19 mouse cellular contexts compared by ENCODE assay signal in genomic region chr6:120146676-120147075, GRCm38 (mm10). TPM values are rescaled to one million over a fixed set of nuclear protein-coding genes. Genes with fewer than 3 reads are reported as not detected.
DNase-seq lines count a peak whose midpoint lies in the region; ATAC-seq and TF ChIP-seq lines count a peak whose summit lies in the region.
"Had no signal": no experiment of that assay in that cellular context is flagged by ENCODE, and none has a peak within 500 bp of the region (broad histone marks: within the 10 kb centered on the region; RNA-seq: fewer than 3 reads in every experiment).

No protein-coding gene starts in this region.

- no peaks in the 10 kb centered on the region; the same call in 1 of the 2 replicates for H3K36me3 ChIP-seq in heart, adult 2 months (ENCODE audit: control insufficient read depth, insufficient read depth, low read length)
- H3K36me3 ChIP-seq in heart, embryonic 15.5 days, result no peaks in the 10 kb centered on the region
- no peaks in the 10 kb centered on the region for H3K36me3 ChIP-seq in lung, embryonic 16.5 days (ENCODE audit: control insufficient read depth, insufficient read depth, low read length)
- no peaks in the 10 kb centered on the region for H3K36me3 ChIP-seq in forebrain, embryonic 15.5 days
- H3K36me3 ChIP-seq: embryonic facial prominence, embryonic 15.5 days; hindbrain, embryonic 15.5 days had no signal

- H3K9me3 ChIP-seq in heart, embryonic 15.5 days (replicated peaks), result no peaks in the 10 kb centered on the region
- no peaks in the 10 kb centered on the region for H3K9me3 ChIP-seq in lung, embryonic 16.5 days (ENCODE audit: control insufficient read depth, low read length)
- no peaks in the 10 kb centered on the region for H3K9me3 ChIP-seq in forebrain, embryonic 15.5 days
- H3K9me3 ChIP-seq: embryonic facial prominence, embryonic 15.5 days; hindbrain, embryonic 15.5 days had no signal

- ATAC-seq in heart, embryonic 15.5 days (replicated peaks; ENCODE audit: insufficient number of reproducible peaks, insufficient read depth, low FRiP score, low read depth), result no peak; the same call in 1 of the 2 replicates
- ATAC-seq in lung, embryonic 16.5 days (ENCODE audit: low read depth), result peak; percentile 60
- ATAC-seq in cerebellum, adult (ENCODE audit: insufficient number of reproducible peaks, low FRiP score, low TSS enrichment), result no peak
- no peak for ATAC-seq in forebrain, embryonic 15.5 days (replicated peaks)
- ATAC-seq: intestine, postnatal 0 days had no signal

- no peak overlapping the region for H3K4me3 ChIP-seq in heart, adult 2 months
- H3K4me3 ChIP-seq in heart, embryonic 15.5 days, result no peak overlapping the region
- H3K4me3 ChIP-seq in lung, embryonic 16.5 days (ENCODE audit: low read length), result no peak overlapping the region
- no peak overlapping the region for H3K4me3 ChIP-seq in forebrain, embryonic 15.5 days
- H3K4me3 ChIP-seq: embryonic facial prominence, embryonic 15.5 days; hindbrain, embryonic 15.5 days had no signal

- no peaks in the 10 kb centered on the region for H3K27me3 ChIP-seq in heart, adult 2 months (ENCODE audit: control insufficient read depth, insufficient read depth, low read length)
- H3K27me3 ChIP-seq in heart, embryonic 15.5 days, result no peaks in the 10 kb centered on the region
- H3K27me3 ChIP-seq in lung, embryonic 16.5 days (ENCODE audit: control insufficient read depth, insufficient read depth, low read depth, low read length), result no peaks in the 10 kb centered on the region
- H3K27me3 ChIP-seq in forebrain, embryonic 15.5 days, result no peaks in the 10 kb centered on the region
- H3K27me3 ChIP-seq: embryonic facial prominence, embryonic 15.5 days; hindbrain, embryonic 15.5 days had no signal

- DNase-seq in heart, adult 2 months, result peak in 1 of 2 experiments; percentile 52
- no peak for DNase-seq in heart, postnatal 25 days (ENCODE audit: low spot score)
- DNase-seq in R1 (ENCODE audit: low read depth, low spot score), result peak; percentile 48
- no peak for DNase-seq in adrenal gland, adult 8-10 months
- DNase-seq: cerebellum, adult 9-10 months; layer of hippocampus, adult 9-11 months; midbrain, embryonic 14.5 days; right cerebral cortex, postnatal 14 days had no signal

- WGBS in heart, adult 2 months, result 30% methylated on average over 10 of the region's 10 CpGs
- WGBS in heart, embryonic 15.5 days, result 35% methylated on average over 10 of the region's 10 CpGs
- 53% methylated on average over 10 of the region's 10 CpGs for WGBS in lung, embryonic 16.5 days
- 59% methylated on average over 10 of the region's 10 CpGs for WGBS in forebrain, embryonic 15.5 days

- H3K4me1 ChIP-seq in heart, adult 2 months (ENCODE audit: control insufficient read depth, insufficient read depth, low read length), result peaks cover 29% of the 10 kb centered on the region
- H3K4me1 ChIP-seq in heart, embryonic 15.5 days (replicated peaks), result peaks cover 59% of the 10 kb centered on the region
- H3K4me1 ChIP-seq in lung, embryonic 16.5 days (replicated peaks; ENCODE audit: control insufficient read depth, insufficient read depth, low read length), result peaks cover 29% of the 10 kb centered on the region
- H3K4me1 ChIP-seq in forebrain, embryonic 15.5 days, result 0 out of 2 replicates have a peak, but pooled peaks cover 3% of the 10 kb centered on the region
- H3K4me1 ChIP-seq: hindbrain, embryonic 15.5 days had no signal

- TF ChIP-seq CTCF in heart, adult 2 months (IDR thresholded peaks at IDR 0.05), result no peak

- no peak overlapping the region for H3K9ac ChIP-seq in heart, adult 2 months (ENCODE audit: low read depth, low read length)
- no peak overlapping the region for H3K9ac ChIP-seq in heart, embryonic 15.5 days
- H3K9ac ChIP-seq in lung, embryonic 16.5 days (ENCODE audit: low read length), result no peak overlapping the region
- no peak overlapping the region for H3K9ac ChIP-seq in forebrain, embryonic 15.5 days (replicated peaks)
- H3K9ac ChIP-seq: embryonic facial prominence, embryonic 15.5 days; hindbrain, embryonic 15.5 days had no signal

- intact Hi-C loops in heart, adult 2 months (cut with DNase I), result loop anchor here (2.0 kb wide), 1 partner anchor 28 kb away; no protein-coding TSS in a partner anchor
- intact Hi-C loops in heart, postnatal 25 days (cut with DNase I), result no loop called here

- no peak for TF ChIP-seq POLR2A in heart, adult 2 months (IDR thresholded peaks at IDR 0.05; ENCODE audit: insufficient read depth, low read depth, low read length)

- H3K79me2 ChIP-seq in heart, adult 2 months (replicated peaks; ENCODE audit: control insufficient read depth, insufficient read depth, low read length), result no peaks in the 10 kb centered on the region

- no peak overlapping the region for H3K4me2 ChIP-seq in heart, embryonic 15.5 days
- H3K4me2 ChIP-seq in lung, embryonic 16.5 days (ENCODE audit: low read depth, low read length), result no peak overlapping the region
- no peak overlapping the region for H3K4me2 ChIP-seq in forebrain, embryonic 15.5 days (replicated peaks)
- H3K4me2 ChIP-seq: embryonic facial prominence, embryonic 15.5 days; hindbrain, embryonic 15.5 days had no signal

- peak overlapping the region; percentile 80 for H3K27ac ChIP-seq in heart, adult 2 months
- peak overlapping the region; percentile 53 for H3K27ac ChIP-seq in heart, embryonic 15.5 days
- H3K27ac ChIP-seq in lung, embryonic 16.5 days (ENCODE audit: low read length), result peak overlapping the region; percentile 75
- no peak overlapping the region for H3K27ac ChIP-seq in forebrain, embryonic 15.5 days (replicated peaks)
- H3K27ac ChIP-seq: embryonic facial prominence, embryonic 15.5 days; hindbrain, embryonic 15.5 days had no signal

- TF ChIP-seq EP300 in heart, adult 2 months (IDR thresholded peaks at IDR 0.05; ENCODE audit: insufficient read depth, low read depth, low read length), result no peak

RNA-seq across cellular contexts. Expression of gene Ninj2, which starts 53.5 kb away (rescaled TPM):
- not detected for total RNA-seq in heart, adult 2 months (2021)
- not detected in 2 replicates for polyA plus RNA-seq in heart, adult 2 months (2012; rRNA removed)
- not detected for total RNA-seq in heart, postnatal 25 days (2021)
- 0.15 TPM in 1 of 2 replicates, not detected in the other for polyA plus RNA-seq in heart, embryonic 15.5 days (2015; fragmentation: Nextera tagmentation; extraction: Ambion mirVana)
- 0.54 and 0.63 TPM in 2 replicates for polyA plus RNA-seq in lung, embryonic 16.5 days (2015; fragmentation: Nextera tagmentation; extraction: Ambion mirVana)
- polyA plus RNA-seq in forebrain, embryonic 15.5 days (2015; fragmentation: Nextera tagmentation; extraction: Ambion mirVana), result not detected in 2 replicates
- total RNA-seq in adrenal gland, adult 8-10 months (2022), result not detected
- total RNA-seq: adrenal gland, adult 18-20 months; liver, adult 2 months; megakaryocyte progenitor cell, adult 5-6 weeks had no signal
- polyA plus RNA-seq: embryonic facial prominence, embryonic 15.5 days; forebrain, embryonic 11.5 days; hindbrain, embryonic 15.5 days; intestine, postnatal 0 days; liver, adult 2 months; midbrain, embryonic 14.5 days had no signal
